Mouse (Mus musculus): ENCODE data around the gene Fgfr2. TPM values are rescaled to one million over a fixed set of nuclear protein-coding genes. Genes with fewer than 3 reads are reported as not detected.

The Fgfr2 gene
- total RNA-seq, 2 experiments from 2014 or later, result 28.8 to 29.4 TPM

DNA sequence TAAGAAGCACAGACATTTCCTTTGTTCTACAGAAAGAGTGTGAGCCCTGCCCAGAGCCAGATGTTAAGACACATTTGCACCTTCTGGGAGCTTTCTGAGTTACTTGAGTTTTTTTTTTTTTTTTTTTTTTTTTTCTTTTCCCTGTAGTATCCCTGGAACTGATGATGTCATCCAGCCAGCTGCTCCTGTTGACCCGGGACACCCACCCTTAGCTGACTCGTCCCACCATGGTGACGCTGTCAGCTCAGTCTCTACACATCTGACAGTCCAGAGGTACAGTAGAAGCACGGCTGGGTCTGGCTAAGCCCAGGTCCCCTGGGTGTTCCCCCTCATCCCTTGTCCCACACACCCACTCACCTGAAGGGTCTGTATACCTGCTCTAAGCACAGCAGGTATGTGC, 2460.3 kb downstream of the Fgfr2 start:
- intact Hi-C loops (cut with DNase I), result no loop called here
- DNase-seq (ENCODE audit: extremely low spot score in 1 of 2, low spot score in 2 of 2), result no peak

DNA sequence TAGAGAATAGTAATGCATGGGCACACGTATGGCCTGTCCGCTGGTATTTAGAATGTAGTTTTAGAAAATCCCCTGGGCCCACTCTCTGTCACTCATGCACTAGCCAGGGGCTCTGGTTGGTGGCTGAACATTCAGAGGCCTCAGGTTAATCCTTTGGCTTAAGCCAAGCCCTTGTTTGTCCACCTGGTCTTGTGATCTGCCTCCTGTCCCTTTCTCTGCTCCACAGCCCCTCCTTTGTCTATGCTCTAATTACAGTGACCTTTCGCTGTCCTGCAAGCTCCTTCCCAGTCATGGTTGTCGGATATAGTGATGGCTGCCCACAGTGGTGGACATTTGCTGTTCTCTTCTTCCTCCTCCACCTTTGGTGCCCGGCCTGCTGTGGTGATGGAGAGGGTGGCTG, 2460.9 kb downstream of the Fgfr2 start:
- no peak for DNase-seq (ENCODE audit: extremely low spot score in 1 of 2, low spot score in 2 of 2)
- intact Hi-C loops (cut with DNase I), result no loop called here

DNA sequence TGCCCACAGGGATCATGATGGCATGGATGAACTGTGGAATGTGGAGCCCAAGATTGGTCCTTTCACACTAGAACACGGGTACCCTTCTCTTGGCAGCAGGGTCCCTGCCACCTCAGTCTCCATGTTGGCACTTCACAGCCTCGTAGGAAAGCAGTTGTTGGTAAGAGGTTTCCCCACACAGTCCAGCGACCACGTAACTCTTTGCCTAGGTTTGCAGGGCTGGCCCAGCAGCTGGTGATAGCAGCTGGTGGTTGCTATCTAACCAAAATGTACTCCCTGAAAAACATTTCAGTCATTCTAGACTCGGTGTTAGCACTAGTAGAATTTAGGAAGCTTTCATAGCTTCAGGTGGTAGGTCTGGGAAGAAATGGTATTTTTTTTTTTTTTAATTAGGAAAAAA, 2464.0 kb downstream of the Fgfr2 start:
- DNase-seq (ENCODE audit: extremely low spot score in 1 of 2, low spot score in 2 of 2), result no peak
- intact Hi-C loops (cut with DNase I), result no loop called here

DNA sequence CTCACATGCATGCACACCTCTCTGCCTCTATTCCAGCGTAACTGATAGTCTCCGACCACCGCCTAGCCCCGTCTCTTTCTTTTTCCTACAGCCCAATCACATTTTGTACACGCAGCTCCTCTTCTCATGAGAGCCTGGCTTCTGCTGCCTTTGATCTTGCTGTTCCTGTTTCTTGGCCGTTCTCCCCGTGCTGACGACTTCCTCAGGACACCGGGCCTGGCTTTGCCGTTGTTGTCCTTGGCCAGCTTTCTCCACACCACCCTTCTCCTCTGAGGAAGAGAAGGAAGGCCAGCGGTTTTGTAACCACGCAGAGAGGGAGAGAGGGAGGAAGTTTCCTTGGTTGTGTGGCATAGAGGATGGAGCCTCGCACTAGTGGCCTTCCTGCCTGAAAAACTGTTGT, 2465.4 kb downstream of the Fgfr2 start:
- intact Hi-C loops (cut with DNase I), result no loop called here
- DNase-seq (ENCODE audit: extremely low spot score in 1 of 2, low spot score in 2 of 2), result peak; percentile 27 to 89

GRCm38 (mm10) chr7:130656965-130657364, 2466.2 kb downstream of the Fgfr2 start:
- DNase-seq (ENCODE audit: extremely low spot score in 1 of 2, low spot score in 2 of 2), result no peak
- intact Hi-C loops (cut with DNase I), result no loop called here

GRCm38 (mm10) chr7:130654562-130654961, 2468.6 kb downstream of the Fgfr2 start:
- no peak for DNase-seq (ENCODE audit: extremely low spot score in 1 of 2, low spot score in 2 of 2)
- intact Hi-C loops (cut with DNase I), result no loop called here

DNA sequence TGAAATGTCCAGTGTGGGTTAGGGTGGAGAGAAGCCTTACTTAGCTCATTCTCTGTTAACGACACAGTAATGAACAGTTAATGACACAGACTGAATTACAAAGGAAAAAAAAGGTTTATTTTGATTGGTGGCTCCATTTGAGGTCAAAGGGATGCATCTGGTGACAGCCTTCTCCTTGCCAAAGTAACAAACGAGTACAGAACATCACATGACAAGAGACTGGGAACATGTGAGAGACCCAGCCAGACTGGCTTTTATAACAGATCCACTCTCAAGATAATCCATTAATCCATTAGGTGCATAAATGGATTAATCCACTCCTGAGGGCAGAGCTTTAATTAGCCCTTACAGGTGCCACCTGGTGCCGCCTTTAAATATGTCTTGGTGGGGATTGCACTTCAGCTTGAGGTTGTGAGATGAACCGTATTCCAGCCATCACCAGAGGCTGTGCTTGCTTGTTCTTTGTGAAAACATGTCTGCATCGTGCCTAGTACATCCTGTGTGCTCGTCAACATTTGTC, 2470.1 kb downstream of the Fgfr2 start:
- intact Hi-C loops (cut with DNase I), result no loop called here
- DNase-seq (ENCODE audit: extremely low spot score in 1 of 2, low spot score in 2 of 2), result no peak

GRCm38 (mm10) chr7:130650621-130651020, 2472.5 kb downstream of the Fgfr2 start:
- DNase-seq (ENCODE audit: extremely low spot score in 1 of 2, low spot score in 2 of 2), result no peak
- intact Hi-C loops (cut with DNase I), result no loop called here

DNA sequence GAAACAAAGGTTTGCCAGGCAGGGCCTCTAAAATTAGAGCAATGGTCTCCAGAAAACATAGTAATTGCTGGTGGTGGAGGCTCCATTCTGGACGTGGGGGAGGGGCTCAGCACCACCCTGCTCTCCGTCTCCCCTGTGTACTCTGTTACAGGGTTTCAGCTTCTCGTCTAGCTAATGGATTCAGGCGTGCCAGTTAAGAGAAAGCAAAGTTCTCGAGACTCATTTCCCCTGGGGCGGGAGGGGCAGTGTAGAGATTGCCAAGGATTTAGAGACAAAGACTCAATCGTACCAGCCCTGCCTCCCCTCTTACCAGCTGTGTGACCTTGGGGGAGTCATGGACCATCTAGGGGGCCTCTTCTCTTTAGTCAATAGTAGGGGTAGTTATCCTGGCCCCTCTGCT, 2473.9 kb downstream of the Fgfr2 start:
- intact Hi-C loops (cut with DNase I), result no loop called here

DNA sequence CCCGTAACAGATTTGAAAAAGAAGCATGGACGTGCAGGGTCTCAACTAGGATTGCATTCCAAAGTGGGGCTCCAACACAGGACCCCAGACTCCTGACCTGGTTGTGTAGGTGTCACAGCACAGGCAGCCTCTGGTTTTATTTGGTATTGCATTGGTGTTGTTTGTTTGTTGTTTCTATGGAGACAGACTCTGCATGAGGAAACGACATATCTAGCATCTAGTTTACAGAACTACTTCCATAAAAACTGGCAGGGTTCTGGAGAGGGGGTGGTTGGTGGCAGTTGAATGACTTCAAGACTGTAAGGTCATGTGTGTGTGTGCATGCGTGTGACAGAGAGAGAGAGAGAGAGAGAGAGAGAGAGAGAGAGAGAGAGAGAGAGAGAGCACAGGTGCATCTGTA, 2475.1 kb downstream of the Fgfr2 start:
- intact Hi-C loops (cut with DNase I), result no loop called here
- no peak for DNase-seq (ENCODE audit: extremely low spot score in 1 of 2, low spot score in 2 of 2)

More for the DNA sequence above, 2473.9 kb downstream of the Fgfr2 start:
- no peak for DNase-seq (ENCODE audit: extremely low spot score in 1 of 2, low spot score in 2 of 2)

DNA sequence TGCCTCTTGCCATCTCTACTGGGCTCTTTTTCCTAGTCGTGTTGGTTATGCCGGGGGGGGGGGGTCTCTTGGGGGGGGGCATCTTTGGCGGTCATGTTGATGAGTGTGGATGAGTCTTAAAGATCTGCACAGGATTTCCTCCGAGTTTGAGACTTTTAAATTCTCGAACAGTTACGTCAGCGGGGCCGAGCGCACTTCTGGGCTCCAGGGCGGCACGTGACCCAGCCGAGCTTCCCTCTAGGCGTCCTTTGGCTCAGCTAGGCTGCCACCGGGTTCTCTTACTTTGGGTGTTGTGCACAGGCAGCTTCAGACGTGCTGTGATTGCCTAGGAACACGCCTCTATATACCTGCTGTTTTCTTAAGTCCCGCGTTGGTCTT, 2476.4 kb downstream of the Fgfr2 start:
- intact Hi-C loops (cut with DNase I), result no loop called here
- DNase-seq (ENCODE audit: extremely low spot score in 1 of 2, low spot score in 2 of 2), result peak in 1 of 2 experiments; percentile 73

DNA sequence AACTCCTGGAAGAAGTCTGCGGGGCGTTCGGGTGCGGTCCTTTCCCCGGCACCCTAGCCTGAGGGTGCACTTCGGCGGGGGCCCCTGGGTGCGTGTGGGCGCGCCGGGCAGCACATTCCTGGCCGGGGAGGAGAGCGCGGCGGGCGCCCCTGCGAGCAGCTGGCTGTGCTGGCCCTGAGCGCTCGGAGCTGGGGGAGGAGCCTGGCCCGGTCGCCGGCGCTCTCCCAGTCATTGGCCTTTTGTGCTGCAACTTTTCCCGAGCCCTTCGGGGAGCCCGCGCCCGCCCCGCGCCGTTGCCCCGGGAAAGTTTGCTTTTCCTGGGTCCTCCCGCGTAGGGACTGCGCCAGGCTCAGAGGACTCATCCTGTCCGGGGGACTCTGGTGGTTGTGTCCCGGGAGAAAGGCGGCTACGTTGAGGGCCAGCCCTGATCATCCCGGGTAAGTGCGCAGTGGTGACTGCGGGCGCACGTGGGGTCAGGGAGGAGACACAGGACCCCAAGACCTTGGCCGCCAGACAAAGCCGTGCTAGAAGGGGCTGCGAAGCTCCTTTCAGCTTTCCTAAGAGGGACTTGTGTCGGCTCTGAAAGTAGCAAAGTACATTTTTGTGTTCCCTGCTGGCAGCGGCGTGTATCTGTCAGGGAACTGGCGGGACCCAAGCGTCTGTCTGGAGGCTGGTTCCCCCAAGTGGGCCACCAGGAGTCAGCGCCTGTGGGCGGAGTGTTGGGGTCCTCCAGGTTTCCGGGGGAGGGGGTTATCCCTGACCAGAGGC, 2477.0 kb downstream of the Fgfr2 start:
- peak in 1 of 2 experiments; percentile 68 for DNase-seq (ENCODE audit: extremely low spot score in 1 of 2, low spot score in 2 of 2)
- intact Hi-C loops (cut with DNase I), result no loop called here

GRCm38 (mm10) chr7:130645332-130645993, 2477.7 kb downstream of the Fgfr2 start:
- intact Hi-C loops (cut with DNase I), result no loop called here

DNA sequence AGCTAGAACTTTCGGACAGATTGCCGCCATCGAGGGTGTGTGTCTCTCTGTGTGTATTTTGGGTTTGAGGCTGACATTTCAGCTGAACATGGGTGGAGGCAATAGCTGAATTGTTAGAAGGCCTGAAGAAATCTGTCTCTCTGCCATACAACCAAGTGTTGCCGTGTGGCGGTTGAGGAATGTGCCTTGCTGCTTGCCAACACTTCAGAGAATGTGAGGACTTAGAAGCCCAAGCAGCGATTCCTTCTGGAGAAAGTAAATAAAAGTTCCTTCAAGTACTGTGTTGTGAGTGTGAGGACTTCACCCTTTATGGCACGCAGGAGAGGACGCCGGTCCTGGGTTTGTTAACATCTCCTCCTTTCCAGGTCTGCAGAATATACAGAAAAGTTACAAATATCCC, 2482.5 kb downstream of the Fgfr2 start:
- intact Hi-C loops (cut with DNase I), result no loop called here
- no peak for DNase-seq (ENCODE audit: extremely low spot score in 1 of 2, low spot score in 2 of 2)

More at GRCm38 (mm10) chr7:130645332-130645993, 2477.7 kb downstream of the Fgfr2 start:
- peak in 1 of 2 experiments; percentile 44 for DNase-seq (ENCODE audit: extremely low spot score in 1 of 2, low spot score in 2 of 2)

DNA sequence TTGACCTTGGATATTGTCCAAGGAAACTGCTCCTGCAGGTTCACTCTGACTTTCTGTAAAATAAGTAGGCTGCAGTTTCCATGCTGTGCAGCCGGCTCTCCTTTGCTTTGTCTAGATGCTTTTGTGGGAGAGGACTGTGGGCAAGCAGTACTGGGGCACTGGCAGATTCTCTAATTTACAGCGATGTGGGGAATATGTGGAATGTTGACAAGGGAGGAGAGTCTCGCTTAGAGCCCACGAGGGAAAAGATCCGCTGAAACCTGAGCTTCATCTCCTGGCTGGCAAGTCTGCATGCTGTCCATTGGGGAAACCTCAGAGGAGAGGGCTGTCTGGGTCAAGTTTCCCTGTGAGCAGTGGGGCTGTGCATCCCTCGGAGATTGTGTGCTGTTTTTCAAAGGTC, 2485.3 kb downstream of the Fgfr2 start:
- intact Hi-C loops (cut with DNase I), result no loop called here
- no peak for DNase-seq (ENCODE audit: extremely low spot score in 1 of 2, low spot score in 2 of 2)

GRCm38 (mm10) chr7:130636902-130637301, 2486.2 kb downstream of the Fgfr2 start:
- intact Hi-C loops (cut with DNase I), result no loop called here
- DNase-seq (ENCODE audit: extremely low spot score in 1 of 2, low spot score in 2 of 2), result no peak

DNA sequence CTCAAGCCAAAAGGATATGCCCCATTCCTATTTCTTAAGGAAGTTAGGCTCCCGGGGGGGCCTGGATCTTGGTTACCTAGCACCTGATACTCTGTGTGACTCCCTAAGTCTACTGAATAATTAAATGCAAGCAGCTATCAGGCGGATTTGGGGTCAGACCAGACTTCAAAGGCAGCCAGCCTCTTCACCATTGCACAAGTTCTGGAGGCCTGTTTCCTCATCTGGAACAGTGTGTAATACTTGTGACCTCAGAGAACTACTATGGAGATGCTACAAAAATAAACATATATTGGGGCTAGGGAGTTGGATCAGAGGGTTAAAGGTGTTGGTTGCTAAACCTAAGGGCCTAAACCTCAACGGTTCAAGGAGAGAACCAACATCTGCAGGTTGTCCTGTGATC, 2486.9 kb downstream of the Fgfr2 start:
- intact Hi-C loops (cut with DNase I), result no loop called here
- no peak for DNase-seq (ENCODE audit: extremely low spot score in 1 of 2, low spot score in 2 of 2)

- intact Hi-C loops (cut with DNase I), result no loop called here
These were observed 2487.9 kb downstream of the Fgfr2 start for GRCm38 (mm10) chr7:130635212-130635611.

DNA sequence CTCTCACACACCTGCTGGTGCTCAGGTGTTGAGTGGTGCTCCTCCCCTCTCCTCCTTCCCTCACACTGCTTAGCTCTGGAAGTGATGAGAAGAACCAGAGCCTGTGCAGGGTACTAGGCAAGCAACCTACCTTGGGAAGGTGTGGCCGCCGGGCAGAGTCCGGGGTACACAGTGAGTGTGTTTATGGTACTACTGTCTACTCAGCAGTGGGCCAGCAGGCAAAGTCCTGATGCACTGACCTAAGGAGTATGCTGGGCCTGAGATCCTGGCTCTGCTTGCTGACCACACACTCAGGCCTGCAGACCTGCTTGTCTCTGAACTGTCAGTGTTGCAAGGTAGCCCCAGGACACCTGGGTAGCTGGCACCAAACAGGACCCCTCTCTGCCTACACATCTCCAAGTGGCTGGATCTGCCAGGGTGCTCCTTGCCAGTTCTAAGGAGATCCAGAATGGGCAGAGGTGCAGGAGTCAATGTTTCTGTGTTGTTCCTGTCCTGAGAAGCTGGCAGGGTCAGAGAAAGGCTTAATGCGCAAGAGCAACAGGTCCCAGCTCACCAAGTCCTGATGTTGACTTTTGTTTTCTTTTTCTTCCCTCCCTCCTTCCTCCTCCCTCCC, 2488.8 kb downstream of the Fgfr2 start:
- intact Hi-C loops (cut with DNase I), result no loop called here
- no peak for DNase-seq (ENCODE audit: extremely low spot score in 1 of 2, low spot score in 2 of 2)

More at GRCm38 (mm10) chr7:130635212-130635611, 2487.9 kb downstream of the Fgfr2 start:
- DNase-seq (ENCODE audit: extremely low spot score in 1 of 2, low spot score in 2 of 2), result no peak

- intact Hi-C loops (cut with DNase I), result no loop called here
- no peak for DNase-seq (ENCODE audit: extremely low spot score in 1 of 2, low spot score in 2 of 2)
These were observed 2490.8 kb downstream of the Fgfr2 start for GRCm38 (mm10) chr7:130632379-130632732.
